Mouse (Mus musculus) myocyte (in vitro differentiated cells): ENCODE data around the gene Lonrf3. TPM values are rescaled to one million over a fixed set of nuclear protein-coding genes. Genes with fewer than 3 reads are reported as not detected.

Experiments
- H3K27me3 ChIP-seq: one replicate; pipeline ENCODE4 v1.6.1; 2011; ENCODE audit not compliant: control insufficient read depth, insufficient read depth, insufficient read length
- H3K36me3 ChIP-seq: one replicate; pipeline ENCODE4 v1.6.1; 2011; ENCODE audit not compliant: control insufficient read depth, insufficient read depth
- H3K4me2 ChIP-seq: one replicate; pipeline ENCODE4 v1.6.1; 2011; ENCODE audit warnings: low read depth, control low read depth
- H3K4me3 ChIP-seq: one replicate; pipeline ENCODE4 v1.5.1; 2011; ENCODE audit warnings: mild to moderate bottlenecking, control low read depth, moderate library complexity
- H3K79me2 ChIP-seq: one replicate; pipeline ENCODE4 v1.6.1; 2011; ENCODE audit not compliant: control insufficient read depth, insufficient read depth
- H3ac ChIP-seq: one replicate; pipeline ENCODE4 v1.6.1; 2011; ENCODE audit not compliant: control insufficient read depth, insufficient read length
- CEBPB ChIP-seq: IDR thresholded peaks from 2 replicates; pipeline ENCODE4 v1.6.1; 2011; ENCODE audit warnings: mild to moderate bottlenecking, moderate library complexity; ENCODE audit not compliant: poor library complexity, insufficient read depth, severe bottlenecking
- E2F4 ChIP-seq: IDR thresholded peaks from one replicate; pipeline ENCODE4 v1.6.1; 2011; ENCODE audit warnings: mild to moderate bottlenecking, control low read depth, moderate library complexity; ENCODE audit not compliant: insufficient read depth
- MAX ChIP-seq: IDR thresholded peaks from one replicate; pipeline ENCODE4 v1.6.1; 2011; ENCODE audit warnings: low read depth, mild to moderate bottlenecking, control low read depth
- MYOD1 ChIP-seq, 3 experiments: IDR thresholded peaks; one replicate each; pipeline ENCODE4 v1.6.1; 2011; ENCODE audit warnings: control low read depth in 2 of 3, low read depth in 2 of 3, mild to moderate bottlenecking in 2 of 3, moderate library complexity in 1 of 3; ENCODE audit not compliant: insufficient read length in 2 of 3, control insufficient read depth in 1 of 3
- MYOG ChIP-seq, 3 experiments: IDR thresholded peaks; one replicate each; pipeline ENCODE4 v1.6.1; 2011; ENCODE audit warnings: control low read depth in 2 of 3, low read depth in 2 of 3, mild to moderate bottlenecking in 2 of 3; ENCODE audit not compliant: insufficient read length in 2 of 3, control insufficient read depth in 1 of 3, insufficient read depth in 1 of 3
- POLR2A ChIP-seq: IDR thresholded peaks from one replicate; pipeline ENCODE4 v1.6.1; 2011; ENCODE audit warnings: low read depth, mild to moderate bottlenecking, control low read depth, moderate library complexity; ENCODE audit not compliant: insufficient read length
- POLR2AphosphoS2 ChIP-seq: IDR thresholded peaks from one replicate; pipeline ENCODE4 v1.6.1; 2011; ENCODE audit warnings: low read depth, control low read depth; ENCODE audit not compliant: insufficient read length
- REST ChIP-seq: IDR thresholded peaks from one replicate; pipeline ENCODE4 v1.6.1; 2011; ENCODE audit warnings: mild to moderate bottlenecking, control low read depth, moderate library complexity; ENCODE audit not compliant: insufficient read depth, insufficient read length
- SRF ChIP-seq: IDR thresholded peaks from one replicate; pipeline ENCODE4 v1.6.1; 2011; ENCODE audit warnings: low read depth; ENCODE audit not compliant: control insufficient read depth, insufficient read length
- TCF12 ChIP-seq: IDR thresholded peaks from one replicate; pipeline ENCODE4 v1.6.1; 2011; ENCODE audit warnings: mild to moderate bottlenecking, control low read depth; ENCODE audit not compliant: poor library complexity, insufficient read depth, severe bottlenecking
- TCF3 ChIP-seq: IDR thresholded peaks from one replicate; pipeline ENCODE4 v1.6.1; 2011; ENCODE audit warnings: low read depth, control low read depth; ENCODE audit not compliant: insufficient read length
- USF1 ChIP-seq: IDR thresholded peaks from one replicate; pipeline ENCODE4 v1.6.1; 2011; ENCODE audit warnings: low read depth, mild to moderate bottlenecking, control low read depth, moderate library complexity
- polyA plus RNA-seq: library from polyadenylated mRNA; unstranded; fragments of >200 nt; fragmentation: generic; extraction: Trizol; gene quantifications from one replicate; pipeline ENCODE4 v1.2.1, GENCODE M21; 2012; ENCODE audit warnings: missing spikeins

The Lonrf3 gene
- polyA plus RNA-seq, 1 experiment = 1.4 TPM

- H3K79me2 ChIP-seq = no peaks in the 10 kb centered on the region
- no peaks in the 10 kb centered on the region for H3K27me3 ChIP-seq
- H3ac ChIP-seq = no peak overlapping the region
- TF ChIP-seq SRF = no peak
- TF ChIP-seq CEBPB = no peak
- no peak for TF ChIP-seq POLR2A
- TF ChIP-seq POLR2AphosphoS2 = no peak
- TF ChIP-seq E2F4 = no peak
- no peak for TF ChIP-seq REST
- no peak overlapping the region for H3K4me2 ChIP-seq
- H3K36me3 ChIP-seq = no peaks in the 10 kb centered on the region
- no peak overlapping the region for H3K4me3 ChIP-seq
Observed at GRCm38 (mm10) chrX:36392672-36393071, 64.5 kb downstream of the Lonrf3 start.

DNA sequence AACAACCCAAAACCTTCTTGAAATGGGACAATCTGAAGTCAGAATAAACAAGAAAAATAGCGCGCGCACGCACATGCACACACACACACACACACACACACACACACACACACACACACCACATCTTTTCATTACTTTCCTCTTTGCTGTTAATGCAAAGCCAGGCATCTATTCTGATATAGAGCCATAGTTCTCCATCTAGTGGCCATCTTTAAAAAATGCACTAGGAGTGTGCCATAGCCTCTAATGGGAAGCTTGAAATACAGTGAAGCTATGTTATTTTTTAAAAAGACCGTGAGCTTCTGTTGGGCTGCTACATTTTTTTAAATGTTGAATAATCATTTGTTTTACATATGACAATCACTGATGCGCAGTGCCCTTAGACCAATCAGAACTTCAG lies 65.1 kb downstream of the Lonrf3 start:
- Histone ChIP-seq H3ac (no peak overlapping the region), H3K36me3 (no peaks in the 10 kb centered on the region), H3K27me3 (no peaks in the 10 kb centered on the region), H3K4me3 (no peak overlapping the region), H3K79me2 (no peaks in the 10 kb centered on the region), H3K4me2 (no peak overlapping the region)
- TF ChIP-seq TCF12 (no peak), MAX (no peak), POLR2AphosphoS2 (no peak)

DNA sequence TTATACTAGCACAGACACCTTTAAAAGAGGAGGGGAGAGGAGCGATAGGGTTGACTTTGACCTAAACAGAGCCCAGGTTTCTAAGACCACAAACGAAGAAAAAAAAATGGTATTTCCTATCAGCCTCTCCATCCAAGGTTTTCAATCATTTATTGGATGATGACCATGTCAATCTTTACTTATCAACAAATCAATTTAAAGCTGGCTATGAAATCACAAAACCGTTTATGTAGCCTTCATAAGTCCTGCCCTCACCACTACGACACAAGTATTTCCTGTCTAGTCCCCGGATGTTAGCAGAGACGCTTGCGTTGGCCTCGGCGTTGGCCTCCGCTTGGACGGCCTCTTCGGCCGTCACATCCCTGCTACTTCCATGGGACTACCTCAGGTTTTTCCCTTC lies 72.8 kb downstream of the Lonrf3 start, which contains the start of gene Gm6268:
Gm6268 (plus strand) TSS at position 301 of the 400 bp plus-strand sequence.
- Histone ChIP-seq H3ac (no peak within 1 kb of the TSS), H3K4me3 (no peak within 1 kb of the TSS), H3K4me2 (no peak within 1 kb of the TSS), H3K79me2 (no peaks in the 10 kb centered on the region), H3K36me3 (no peaks in the 10 kb centered on the region), H3K27me3 (no peaks in the 10 kb centered on the region)
- no peak for TF ChIP-seq E2F4
- no peak for TF ChIP-seq TCF12
- TF ChIP-seq SRF = no peak
- TF ChIP-seq USF1 = no peak
- no peak for TF ChIP-seq MYOD1 (IDR thresholded peaks at IDR 0.05; ENCODE audit: control insufficient read depth in 1 of 3, insufficient read length in 2 of 3, low read depth in 2 of 3)
- TF ChIP-seq POLR2AphosphoS2 = no peak
- TF ChIP-seq POLR2A = no peak
- TF ChIP-seq TCF3 = no peak
- TF ChIP-seq MAX = no peak
- no peak for TF ChIP-seq REST
- TF ChIP-seq CEBPB = no peak

- no peak overlapping the region for H3ac ChIP-seq
- no peaks in the 10 kb centered on the region for H3K36me3 ChIP-seq
- no peaks in the 10 kb centered on the region for H3K79me2 ChIP-seq
- TF ChIP-seq REST = no peak
- no peak for TF ChIP-seq POLR2A
- no peak for TF ChIP-seq MYOG (IDR thresholded peaks at IDR 0.05; ENCODE audit: control insufficient read depth in 1 of 3, insufficient read depth in 1 of 3, insufficient read length in 2 of 3, low read depth in 2 of 3)
- TF ChIP-seq MYOD1 (IDR thresholded peaks at IDR 0.05; ENCODE audit: control insufficient read depth in 1 of 3, insufficient read length in 2 of 3, low read depth in 2 of 3) = no peak
- no peak for TF ChIP-seq CEBPB
- no peak for TF ChIP-seq USF1
- TF ChIP-seq MAX = no peak
- TF ChIP-seq TCF3 = no peak
- no peak for TF ChIP-seq SRF
- H3K4me2 ChIP-seq = no peak overlapping the region
- H3K27me3 ChIP-seq = no peaks in the 10 kb centered on the region
- no peak overlapping the region for H3K4me3 ChIP-seq
Observed at GRCm38 (mm10) chrX:36402316-36402715, 74.2 kb downstream of the Lonrf3 start.

Other genes starting within 250 kb of the Lonrf3 start
- 9.0 TPM for gene Il13ra1, start 216.2 kb upstream of the Lonrf3 start, polyA plus RNA-seq
- gene Zcchc12, start 132.4 kb upstream of the Lonrf3 start, polyA plus RNA-seq = 0.06 TPM
- gene Gm6268, start 72.9 kb downstream of the Lonrf3 start, polyA plus RNA-seq = not detected
- gene Gm14569, start 163.5 kb downstream of the Lonrf3 start, polyA plus RNA-seq = not detected